Mouse (Mus musculus) adrenal gland, postnatal 25 days (tissue): Measurements from ENCODE around the gene AI413582. TPM values are rescaled to one million over a fixed set of nuclear protein-coding genes. Genes with fewer than 3 reads are reported as not detected.

Experiments used
- DNase-seq: peaks from one replicate; pipeline ENCODE4 v3.0.0; 2021; ENCODE audit warnings: mixed read lengths
- total RNA-seq: library from RNA; stranded (reverse); gene quantifications from 2 replicates; pipeline ENCODE4 v1.2.3, GENCODE M21; 2021

Gene AI413582
- total RNA-seq, 1 experiment from 2014 or later = 27.6 TPM

- DNase-seq = no peak
Observed at GRCm38 (mm10) chr17:27579816-27580215, 14.3 kb upstream of the AI413582 start.

- DNase-seq = no peak
Observed at GRCm38 (mm10) chr17:27578487-27578886, 12.9 kb upstream of the AI413582 start.

GRCm38 (mm10) chr17:27577468-27577867 lies 11.9 kb upstream of the AI413582 start:
- no peak for DNase-seq

GRCm38 (mm10) chr17:27576056-27576455 lies 10.5 kb upstream of the AI413582 start:
- DNase-seq = no peak

- DNase-seq = no peak
Observed at GRCm38 (mm10) chr17:27575116-27575776, 9.7 kb upstream of the AI413582 start.

GRCm38 (mm10) chr17:27574470-27575115 lies 9.0 kb upstream of the AI413582 start:
- DNase-seq = peak; percentile 76

GRCm38 (mm10) chr17:27573772-27574320 lies 8.3 kb upstream of the AI413582 start:
- no peak for DNase-seq

GRCm38 (mm10) chr17:27571315-27571714 lies 5.8 kb upstream of the AI413582 start:
- no peak for DNase-seq

GRCm38 (mm10) chr17:27568228-27568627 lies 2.7 kb upstream of the AI413582 start:
- DNase-seq = no peak

- no peak for DNase-seq
Observed at GRCm38 (mm10) chr17:27565942-27566267, 349 bp upstream of the AI413582 start.

- DNase-seq = no peak
Observed at GRCm38 (mm10) chr17:27564391-27565162, 979 bp downstream of the AI413582 start.

- DNase-seq = no peak
Observed at GRCm38 (mm10) chr17:27563771-27564244, 1.7 kb downstream of the AI413582 start.

- peak; percentile 74 for DNase-seq
Observed at GRCm38 (mm10) chr17:27561809-27562526, 3.6 kb downstream of the AI413582 start.

- DNase-seq = no peak
Observed at GRCm38 (mm10) chr17:27560926-27561480, 4.6 kb downstream of the AI413582 start.

GRCm38 (mm10) chr17:27559596-27559995 lies 6.0 kb downstream of the AI413582 start:
- no peak for DNase-seq

GRCm38 (mm10) chr17:27558845-27559244 lies 6.7 kb downstream of the AI413582 start:
- DNase-seq = no peak

- DNase-seq = no peak
Observed at GRCm38 (mm10) chr17:27557927-27558661, 7.5 kb downstream of the AI413582 start.

- DNase-seq = no peak
Observed at GRCm38 (mm10) chr17:27557181-27557926, 8.2 kb downstream of the AI413582 start.

GRCm38 (mm10) chr17:27556315-27557011 lies 9.1 kb downstream of the AI413582 start, which contains the start of gene Hmga1:
TSS of gene Hmga1 (plus strand) at chr17:27556497.
- peak; percentile 90 for DNase-seq
